In the genomic region with DNA sequence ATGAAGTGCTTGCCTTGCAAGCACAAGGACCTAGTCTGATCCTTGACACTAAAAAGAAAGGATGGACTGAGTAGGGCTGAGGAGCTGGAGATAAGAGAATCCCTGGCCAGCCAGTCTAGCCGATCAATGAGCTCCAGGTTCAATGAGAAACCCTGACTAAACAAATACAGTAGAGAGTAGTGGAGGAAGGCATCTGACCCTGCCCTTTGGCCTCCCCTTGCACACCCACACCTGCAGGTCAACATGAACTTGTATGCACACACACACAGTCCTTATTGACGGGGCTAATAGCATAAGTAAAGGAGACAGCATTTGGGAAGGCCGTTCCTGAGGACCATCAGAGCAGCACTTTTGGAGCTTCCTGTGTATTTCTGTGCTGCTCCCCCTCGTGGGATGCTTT, we compare ENCODE assay signal across 18 mouse cellular contexts.
"Had no signal": no experiment of that assay in that cellular context is flagged by ENCODE, and none has a peak within 500 bp of the region (broad histone marks: within the 10 kb centered on the region; RNA-seq: fewer than 3 reads in every experiment).

No protein-coding gene starts in this region.

- H3K9ac ChIP-seq: limb, embryonic 15.5 days; liver, embryonic 14.5 days; lung, embryonic 15.5 days; midbrain, embryonic 12.5 days; neural tube, embryonic 12.5 days; stomach, embryonic 15.5 days had no signal

- DNase-seq: lung, adult 2 months; lung, postnatal 14 days; lung, postnatal 4 days; midbrain, embryonic 14.5 days; right cerebral cortex, postnatal 14 days; thymus, adult 2 months; thymus, postnatal 25 days; thymus, postnatal 4 days had no signal

- H3K4me2 ChIP-seq: limb, embryonic 15.5 days; lung, embryonic 15.5 days; midbrain, embryonic 12.5 days; neural tube, embryonic 12.5 days; stomach, embryonic 15.5 days had no signal

- H3K9me3 ChIP-seq: limb, embryonic 15.5 days; lung, embryonic 15.5 days; midbrain, embryonic 10.5 days; midbrain, embryonic 12.5 days; neural tube, embryonic 12.5 days; stomach, embryonic 15.5 days had no signal

- H3K4me3 ChIP-seq: limb, embryonic 15.5 days; lung, embryonic 15.5 days; midbrain, embryonic 10.5 days; midbrain, embryonic 12.5 days; neural tube, embryonic 12.5 days; stomach, embryonic 15.5 days had no signal

- H3K36me3 ChIP-seq: limb, embryonic 15.5 days; lung, embryonic 15.5 days; midbrain, embryonic 10.5 days; midbrain, embryonic 12.5 days; neural tube, embryonic 12.5 days; stomach, embryonic 15.5 days had no signal

- ATAC-seq: lung, postnatal 0 days; midbrain, embryonic 16.5 days had no signal

- H3K27me3 ChIP-seq: limb, embryonic 15.5 days; lung, embryonic 15.5 days; midbrain, embryonic 12.5 days; neural tube, embryonic 12.5 days; stomach, embryonic 15.5 days had no signal

- H3K27ac ChIP-seq: limb, embryonic 15.5 days; liver, embryonic 14.5 days; lung, embryonic 15.5 days; midbrain, embryonic 10.5 days; midbrain, embryonic 12.5 days; neural tube, embryonic 12.5 days; stomach, embryonic 15.5 days; stomach, postnatal 0 days had no signal

- H3K4me1 ChIP-seq: limb, embryonic 15.5 days; midbrain, embryonic 10.5 days; midbrain, embryonic 12.5 days; neural tube, embryonic 12.5 days; stomach, embryonic 15.5 days had no signal
